Mouse (Mus musculus) kidney, embryonic 15.5 days (tissue): Measurements from ENCODE around the gene Ykt6. TPM values are rescaled to one million over a fixed set of nuclear protein-coding genes. Genes with fewer than 3 reads are reported as not detected.

ENCODE experiments used
- ATAC-seq: fragments of 200-750 bp; cut with Nextera tagmentation; replicated peaks from 2 replicates; pipeline ENCODE4 v1.8.0; 2017; ENCODE audit warnings: moderate TSS enrichment; ENCODE audit not compliant: low FRiP score
- H3K27ac ChIP-seq: fragments of 300-500 bp; sonication (generic); 2 replicates; pipeline ENCODE4 v1.5.1; 2015; ENCODE audit warnings: mild to moderate bottlenecking, inconsistent platforms
- H3K27me3 ChIP-seq: fragments of 300-500 bp; sonication (generic); 2 replicates; pipeline ENCODE4 v1.6.1; 2015; ENCODE audit warnings: inconsistent platforms
- H3K36me3 ChIP-seq: fragments of 300-500 bp; sonication (generic); 2 replicates; pipeline ENCODE4 v1.6.1; 2015; ENCODE audit warnings: inconsistent platforms
- H3K4me1 ChIP-seq: fragments of 300-500 bp; sonication (generic); 2 replicates; pipeline ENCODE4 v1.6.1; 2015; ENCODE audit warnings: inconsistent platforms
- H3K4me2 ChIP-seq: fragments of 300-500 bp; sonication (generic); 2 replicates; pipeline ENCODE4 v1.6.1; 2015; ENCODE audit warnings: moderate library complexity, mild to moderate bottlenecking, inconsistent platforms
- H3K4me3 ChIP-seq: fragments of 300-500 bp; sonication (generic); replicated peaks from 2 replicates; pipeline ENCODE4 v1.5.1; 2015; ENCODE audit warnings: mild to moderate bottlenecking, inconsistent platforms
- H3K9ac ChIP-seq: fragments of 300-500 bp; sonication (generic); 2 replicates; pipeline ENCODE4 v1.6.1; 2015; ENCODE audit warnings: mild to moderate bottlenecking, inconsistent platforms
- H3K9me3 ChIP-seq: fragments of 300-500 bp; sonication (generic); replicated peaks from 2 replicates; pipeline ENCODE4 v1.6.1; 2016; ENCODE audit warnings: inconsistent platforms
- WGBS: fragments of 180-500 bp; shearing (Covaris S2); methylation state at CpG from one replicate; pipeline ENCODE4 v1.1.7; 2015; ENCODE audit warnings: mixed read lengths; 5-methylcytosine and 5-hydroxymethylcytosine counted together
- polyA plus RNA-seq: library from polyadenylated mRNA; unstranded; fragments of >200 nt; fragmentation: Nextera tagmentation; extraction: Ambion mirVana; gene quantifications from 2 replicates; pipeline ENCODE4 v1.2.1, GENCODE M21; 2015

Ykt6 gene
- polyA plus RNA-seq, 1 experiment from 2014 or later: 52.9 TPM

- Histone ChIP-seq H3K27me3 (no peaks in the 10 kb centered on the region), H3K4me2 (no peak overlapping the region), H3K4me1 (0 out of 2 replicates have a peak, but pooled peaks cover under 1% of the 10 kb centered on the region), H3K9ac (no peak overlapping the region), H3K9me3 (no peaks in the 10 kb centered on the region), H3K36me3 (no peaks in the 10 kb centered on the region; the same call in 1 of the 2 replicates), H3K27ac (no peak overlapping the region), H3K4me3 (no peak overlapping the region)
- no peak for ATAC-seq
- 60% methylated on average over 2 of the region's 2 CpGs for WGBS
These were observed 57.9 kb downstream of the Ykt6 start for GRCm38 (mm10) chr11:6013359-6013758.

- peaks cover 12% of the 10 kb centered on the region for H3K4me1 ChIP-seq
- H3K4me2 ChIP-seq: no peak overlapping the region
- H3K4me3 ChIP-seq: no peak overlapping the region
- no peaks in the 10 kb centered on the region; the same call in 1 of the 2 replicates for H3K36me3 ChIP-seq
- 78% methylated on average over 6 of the region's 6 CpGs for WGBS
- H3K9ac ChIP-seq: no peak overlapping the region
- no peaks in the 10 kb centered on the region for H3K27me3 ChIP-seq
- no peak overlapping the region for H3K27ac ChIP-seq
- no peak for ATAC-seq
- no peaks in the 10 kb centered on the region for H3K9me3 ChIP-seq
These were observed 59.5 kb downstream of the Ykt6 start for GRCm38 (mm10) chr11:6015011-6015431.

- H3K9ac ChIP-seq: no peak overlapping the region
- no peak overlapping the region for H3K27ac ChIP-seq
- H3K4me3 ChIP-seq: no peak overlapping the region
- no peak overlapping the region for H3K4me2 ChIP-seq
- peaks cover 26% of the 10 kb centered on the region for H3K4me1 ChIP-seq
- H3K36me3 ChIP-seq: no peaks in the 10 kb centered on the region; the same call in 1 of the 2 replicates
- 7% methylated on average over 3 of the region's 3 CpGs for WGBS
- no peaks in the 10 kb centered on the region for H3K9me3 ChIP-seq
- H3K27me3 ChIP-seq: no peaks in the 10 kb centered on the region
- no peak for ATAC-seq
These were observed 60.9 kb downstream of the Ykt6 start for GRCm38 (mm10) chr11:6016368-6016767.

GRCm38 (mm10) chr11:6016797-6017395 is 61.4 kb downstream of the Ykt6 start:
- 65% methylated on average over 9 of the region's 9 CpGs for WGBS
- Histone ChIP-seq H3K9ac (no peak overlapping the region), H3K4me2 (no peak overlapping the region)

More at GRCm38 (mm10) chr11:6016797-6017395, 61.4 kb downstream of the Ykt6 start:
- no peaks in the 10 kb centered on the region for H3K9me3 ChIP-seq
- no peaks in the 10 kb centered on the region; the same call in 1 of the 2 replicates for H3K36me3 ChIP-seq
- H3K4me1 ChIP-seq: peaks cover 31% of the 10 kb centered on the region
- no peaks in the 10 kb centered on the region for H3K27me3 ChIP-seq
- ATAC-seq: no peak
- H3K4me3 ChIP-seq: no peak overlapping the region
- no peak overlapping the region for H3K27ac ChIP-seq

Other genes with a start within 250 kb of the Ykt6 start
- 192 and 202 TPM in 2 replicates for gene Mrps24, start 240.0 kb upstream of the Ykt6 start, polyA plus RNA-seq
- gene Urgcp, start 193.3 kb upstream of the Ykt6 start, polyA plus RNA-seq: 22.3 and 23.3 TPM in 2 replicates
- gene Dbnl, start 167.2 kb upstream of the Ykt6 start, polyA plus RNA-seq: 112 and 116 TPM in 2 replicates
- 22.7 and 37.9 TPM in 2 replicates for gene Pgam2, start 152.0 kb upstream of the Ykt6 start, polyA plus RNA-seq
- 9.2 and 9.9 TPM in 2 replicates for gene Polm, start 117.7 kb upstream of the Ykt6 start, polyA plus RNA-seq
- gene Aebp1, start 93.7 kb upstream of the Ykt6 start, polyA plus RNA-seq: 39.0 and 52.1 TPM in 2 replicates
- 133 and 141 TPM in 2 replicates for gene Pold2, start 77.4 kb upstream of the Ykt6 start, polyA plus RNA-seq
- gene Myl7, start 56.9 kb upstream of the Ykt6 start, polyA plus RNA-seq: 3.9 and 5.8 TPM in 2 replicates
- gene Gck, start 5.6 kb upstream of the Ykt6 start, polyA plus RNA-seq: 1.3 and 2.0 TPM in 2 replicates
- 4.3 and 4.5 TPM in 2 replicates for gene Camk2b, start 110.7 kb downstream of the Ykt6 start, polyA plus RNA-seq
- gene A730071L15Rik, start 244.3 kb downstream of the Ykt6 start, polyA plus RNA-seq: 0.40 and 0.59 TPM in 2 replicates
- 36.8 and 37.7 TPM in 2 replicates for gene Nudcd3, start 244.7 kb downstream of the Ykt6 start, polyA plus RNA-seq